Mouse (Mus musculus) left cerebral cortex, postnatal 4 days (tissue): ENCODE data around the gene Acadsb. TPM values are rescaled to one million over a fixed set of nuclear protein-coding genes. Genes with fewer than 3 reads are reported as not detected.
"Not testable (repeated sequence)": the region's sequence is repeated elsewhere in the genome, so short reads cannot be mapped to it uniquely, and the experiment has no call there.

ENCODE experiments used
- DNase-seq: peaks from one replicate; pipeline ENCODE4 v3.0.0-alpha.2; 2022
- intact Hi-C: fragments of 180-260 bp; cut with DNase I; formaldehyde crosslinking; loops from one replicate; pipeline ENCODE4 v1.15.1; 2025
- total RNA-seq, 2 experiments: library from RNA; stranded (reverse); gene quantifications; 2 replicates each; pipeline ENCODE4 v1.2.3; 2021

The Acadsb gene
- total RNA-seq, result 10 to 100 TPM; 81.7 to 88.6 TPM

GRCm38 (mm10) chr7:131410416-131411058 lies at the start of gene Acadsb, which contains the start of gene Ikzf5:
Gene Acadsb (plus strand): TSS chr7:131410601.
Gene Ikzf5 (minus strand): TSS chr7:131410521.
- peak; percentile 99 for DNase-seq
- intact Hi-C loops, result no loop called here

DNA sequence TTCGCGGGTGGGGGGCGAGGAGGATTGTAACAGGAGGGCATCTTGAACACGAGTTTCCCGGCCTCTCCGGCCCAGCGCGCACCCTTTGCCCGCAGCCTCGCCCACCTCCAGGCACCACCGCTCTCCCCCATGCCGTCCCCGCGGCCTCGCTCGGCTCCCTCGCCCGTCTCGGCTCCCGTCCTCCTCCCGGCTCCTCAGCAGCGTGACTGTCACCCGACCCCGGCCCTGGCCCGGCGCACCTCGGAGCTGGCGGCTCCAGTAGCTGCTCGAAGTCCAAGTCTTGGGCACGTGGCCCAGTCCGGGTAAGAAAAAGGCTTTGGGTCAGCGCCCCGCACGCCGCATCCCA lies 48.2 kb upstream of the Acadsb start:
- intact Hi-C loops, result no loop called here
- no peak for DNase-seq

- intact Hi-C loops, result no loop called here
- peak; percentile 97 for DNase-seq
Observed at GRCm38 (mm10) chr7:131362615-131363300, 47.6 kb upstream of the Acadsb start, which contains the start of gene 2310057M21Rik. Gene 2310057M21Rik (minus strand): TSS chr7:131362759.

- DNase-seq, result no peak
- intact Hi-C loops, result no loop called here
Observed at GRCm38 (mm10) chr7:131364131-131364530, 46.3 kb upstream of the Acadsb start.

DNA sequence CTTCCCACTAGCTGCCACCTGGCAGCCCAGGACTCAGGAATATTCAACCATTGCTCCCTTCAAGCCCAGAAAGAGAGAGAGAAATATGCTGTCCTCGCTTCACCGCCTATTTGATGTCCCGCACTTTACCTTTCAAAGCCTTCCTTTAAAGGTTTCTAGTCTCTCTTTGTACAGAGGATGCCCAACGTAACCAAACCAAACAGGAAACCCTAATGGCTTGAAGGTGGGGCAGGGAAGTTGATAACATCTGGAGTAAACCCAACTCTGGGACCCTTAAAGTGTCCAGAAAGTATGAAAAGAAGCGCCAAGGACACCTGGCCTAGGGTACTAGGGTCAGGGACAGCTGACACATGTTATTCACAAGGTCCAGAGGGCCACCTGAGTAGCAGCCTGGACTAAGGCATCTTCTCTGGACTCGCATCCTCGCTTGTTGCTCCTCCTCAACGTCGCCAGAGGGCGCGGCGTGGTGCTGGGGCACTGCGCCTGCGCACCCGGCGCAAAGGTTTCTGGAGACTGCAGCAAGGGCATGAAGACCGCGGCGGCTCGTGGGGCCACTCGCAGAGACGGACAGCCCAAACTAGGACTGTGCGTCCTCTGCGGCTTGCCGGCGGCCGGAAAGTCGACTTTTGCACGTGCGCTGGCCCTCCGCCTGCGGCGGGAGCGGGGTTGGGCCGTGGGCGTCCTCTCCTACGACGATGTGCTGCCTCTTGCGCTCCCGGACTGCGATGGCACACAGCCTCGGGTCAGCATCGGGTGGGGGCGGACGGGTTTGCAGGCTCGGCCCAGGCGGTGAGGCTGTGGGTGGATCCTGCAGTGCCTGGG lies 39.5 kb upstream of the Acadsb start, which contains the start of gene Pstk:
Pstk (plus strand) TSS at position 494 of the 822 bp plus-strand sequence.
- intact Hi-C loops, result no loop called here

DNA sequence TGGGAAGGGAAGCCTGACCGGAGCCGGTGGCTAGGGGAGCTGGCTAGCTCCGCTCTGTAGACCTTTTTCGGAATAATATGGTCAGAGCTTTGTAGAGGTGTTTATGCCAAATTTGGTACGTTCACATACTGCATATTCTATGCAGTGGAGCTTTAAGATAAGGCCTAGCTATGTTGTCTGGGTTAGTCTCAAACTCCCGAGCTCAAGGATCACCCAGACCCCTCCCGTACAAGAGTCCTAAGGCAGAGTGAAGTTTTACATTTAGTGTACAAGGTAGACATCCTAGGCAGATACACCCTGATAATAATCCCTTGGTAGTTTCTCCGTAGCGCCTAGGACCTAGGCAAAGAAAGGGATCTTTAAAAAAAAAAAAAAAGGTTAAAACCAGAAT lies 38.9 kb upstream of the Acadsb start:
- intact Hi-C loops, result no loop called here

More for the DNA sequence above, 39.5 kb upstream of the Acadsb start, which contains the start of gene Pstk:
- peak; percentile 89 for DNase-seq

DNA sequence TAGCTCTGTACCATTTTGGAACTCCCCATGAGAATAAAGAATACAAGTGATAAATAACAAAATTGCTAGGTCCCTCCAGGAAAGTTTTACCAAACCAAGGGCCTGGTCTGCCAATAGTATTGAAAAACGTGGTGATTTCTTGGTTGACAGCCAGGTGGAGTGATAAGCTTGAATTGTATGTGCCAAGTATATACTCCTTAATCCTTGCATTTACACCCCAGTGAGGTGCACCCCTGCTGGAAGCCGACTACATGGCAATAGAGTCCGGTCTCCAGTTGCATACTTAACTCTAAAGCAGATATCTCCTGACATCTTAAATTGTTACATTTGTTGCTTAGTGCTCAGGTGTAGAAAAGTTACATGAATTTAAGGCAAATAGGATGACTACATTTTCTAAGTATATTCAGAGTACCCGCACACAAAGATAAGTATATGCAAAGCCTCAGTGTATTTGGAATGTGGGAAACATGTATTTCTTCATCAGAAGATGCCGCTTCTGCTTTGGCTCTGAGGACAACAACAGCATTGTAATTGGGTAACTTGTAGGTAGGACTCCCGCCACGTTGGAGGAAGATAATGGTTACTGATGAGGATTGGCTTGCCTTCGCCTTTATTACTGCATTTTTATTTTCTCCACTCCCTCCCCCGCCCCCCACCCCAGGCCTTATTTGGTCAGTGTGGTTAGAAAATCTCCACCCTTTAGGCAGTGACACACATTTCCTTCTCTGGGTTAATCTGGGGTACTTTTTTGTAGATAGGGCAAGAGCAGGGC lies 38.3 kb upstream of the Acadsb start:
- intact Hi-C loops, result no loop called here
- DNase-seq, result no peak

More for the DNA sequence above, 38.9 kb upstream of the Acadsb start:
- no peak for DNase-seq

- DNase-seq, intact Hi-C loops: not testable (repeated sequence)
Observed at GRCm38 (mm10) chr7:131391761-131392160, 18.6 kb upstream of the Acadsb start.

- DNase-seq, result no peak
Observed at GRCm38 (mm10) chr7:131409321-131409987, 947 bp upstream of the Acadsb start.

GRCm38 (mm10) chr7:131409988-131410385 lies 414 bp upstream of the Acadsb start:
- intact Hi-C loops, result no loop called here
- no peak for DNase-seq

More at GRCm38 (mm10) chr7:131409321-131409987, 947 bp upstream of the Acadsb start:
- intact Hi-C loops, result no loop called here

DNA sequence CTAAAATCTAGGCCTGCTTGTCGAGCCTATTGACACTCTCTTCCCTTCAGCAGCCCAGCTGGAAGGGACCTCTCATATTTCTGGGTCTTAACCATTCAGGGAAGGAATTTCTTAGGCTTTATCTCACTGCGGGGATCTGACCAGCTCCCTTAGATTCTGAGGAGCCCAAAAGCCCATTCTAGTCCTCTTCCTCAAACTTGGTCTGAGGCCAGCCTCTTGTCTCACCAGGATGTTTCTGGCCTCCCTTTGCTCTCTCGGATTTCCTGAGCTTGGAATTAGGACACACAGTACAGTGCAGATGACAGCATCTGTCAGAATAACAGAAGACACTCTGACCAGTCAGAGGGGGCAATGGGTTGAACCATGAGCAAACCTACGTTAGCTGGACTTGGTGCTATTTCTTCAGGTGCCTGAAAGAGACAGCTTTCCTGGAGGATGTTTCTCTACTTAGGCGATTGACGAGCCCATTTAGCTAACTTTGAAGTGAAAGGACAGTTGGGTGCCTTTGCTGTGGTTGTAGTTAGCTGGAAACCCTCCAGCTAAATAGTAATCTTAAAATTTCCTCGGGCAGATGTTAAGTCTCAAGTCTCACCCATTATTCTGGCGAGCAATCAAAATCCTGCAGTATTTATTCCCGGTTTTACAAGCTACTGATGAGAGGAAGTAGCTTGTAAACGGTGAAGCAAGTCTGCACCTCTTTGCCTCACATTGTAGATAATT lies 980 bp downstream of the Acadsb start:
- DNase-seq, result no peak
- intact Hi-C loops, result no loop called here

DNA sequence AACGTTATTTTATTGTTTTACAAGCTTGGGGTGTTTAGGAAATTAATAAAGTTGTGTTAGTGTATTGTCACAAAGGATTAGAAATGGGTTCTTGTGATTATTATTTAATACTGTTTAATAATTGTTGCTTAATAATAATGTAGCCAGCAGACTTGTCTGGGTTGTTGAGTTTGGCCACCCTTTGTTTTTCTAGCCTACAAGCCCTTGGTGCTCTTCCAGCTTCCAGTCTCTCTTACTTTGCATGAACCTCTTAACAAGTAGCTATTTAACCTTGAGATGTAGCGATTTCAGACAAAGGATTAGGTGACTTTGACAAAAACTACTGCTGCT lies 1.5 kb downstream of the Acadsb start:
- no peak for DNase-seq
- intact Hi-C loops, result no loop called here

DNA sequence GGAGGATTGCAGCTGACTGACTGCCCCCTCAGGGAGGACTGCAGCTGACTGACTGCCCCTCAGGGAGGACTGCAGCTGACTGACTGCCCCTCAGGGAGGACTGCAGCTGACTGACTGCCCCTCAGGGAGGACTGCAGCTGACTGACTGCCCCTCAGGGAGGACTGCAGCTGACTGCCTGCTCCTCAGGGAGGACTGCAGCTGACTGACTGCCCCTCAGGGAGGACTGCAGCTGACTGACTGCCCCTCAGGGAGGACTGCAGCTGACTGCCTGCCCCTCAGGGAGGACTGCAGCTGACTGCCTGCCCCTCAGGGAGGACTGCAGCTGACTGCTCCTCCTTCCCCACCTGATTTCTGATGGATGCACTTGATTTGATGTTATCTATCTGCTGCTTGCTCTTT lies 6.3 kb downstream of the Acadsb start:
- intact Hi-C loops, result not testable (repeated sequence)

DNA sequence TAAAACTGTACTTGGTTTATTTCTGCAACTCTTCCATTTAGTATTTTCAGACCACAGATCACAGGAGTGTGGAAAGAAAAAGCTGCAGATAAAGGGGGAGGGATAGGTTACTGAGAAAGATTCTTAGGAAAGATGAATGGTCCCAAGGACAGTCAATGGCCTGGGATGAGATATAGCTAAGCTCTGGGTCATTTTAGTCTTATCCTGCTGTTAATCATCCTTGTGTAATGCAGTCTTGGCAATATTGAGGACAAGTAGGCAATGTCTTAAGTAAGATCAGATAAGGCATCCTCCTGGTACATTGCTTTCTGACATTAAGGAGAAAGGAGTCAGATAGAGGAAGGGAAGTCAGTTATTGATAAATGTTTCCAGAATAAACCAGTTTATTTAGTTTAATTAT lies 7.2 kb downstream of the Acadsb start:
- DNase-seq, result no peak
- intact Hi-C loops, result no loop called here

More for the DNA sequence above, 6.3 kb downstream of the Acadsb start:
- not testable (repeated sequence) for DNase-seq

DNA sequence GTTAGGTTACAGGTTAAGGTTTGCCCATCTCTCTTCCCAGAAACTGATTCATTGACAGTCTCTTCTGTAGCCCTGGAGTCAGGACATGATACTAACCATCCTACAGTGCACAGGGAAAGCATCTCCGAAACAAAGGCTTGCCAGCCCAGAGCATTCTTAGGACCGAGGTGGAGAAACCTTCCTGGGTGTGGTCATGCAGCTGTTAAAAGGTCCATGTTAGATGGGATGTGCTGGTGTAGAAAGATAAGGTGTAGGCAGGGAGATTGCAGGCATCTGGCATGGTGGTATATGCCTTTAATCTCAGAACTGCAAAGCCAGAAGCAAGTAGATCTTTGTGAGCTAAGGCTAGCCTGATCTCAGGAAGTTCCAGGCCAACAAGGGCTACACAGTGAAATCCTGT lies 14.5 kb downstream of the Acadsb start:
- intact Hi-C loops, result no loop called here
- no peak for DNase-seq

DNA sequence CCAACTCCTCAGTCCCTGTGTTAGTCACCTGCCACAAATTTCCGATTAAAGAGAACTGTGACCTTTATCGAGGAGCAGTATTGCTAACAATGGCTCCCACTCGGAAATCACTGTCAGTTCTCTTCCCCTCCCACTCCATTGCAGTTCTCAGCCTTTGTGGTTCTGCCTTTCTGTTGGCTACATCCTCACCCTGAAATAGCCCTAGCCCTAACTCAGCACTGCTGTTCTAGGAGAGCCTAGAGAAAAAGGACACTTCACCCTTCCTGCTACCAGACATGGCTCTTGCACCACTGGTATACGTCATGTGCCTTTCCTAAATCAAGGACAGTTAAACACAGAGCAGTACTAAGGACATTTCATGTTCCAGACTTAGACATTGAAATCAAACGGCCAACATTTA lies 16.9 kb downstream of the Acadsb start:
- intact Hi-C loops, result no loop called here
- no peak for DNase-seq

GRCm38 (mm10) chr7:131432244-131432643 lies 21.8 kb downstream of the Acadsb start:
- intact Hi-C loops, result loop anchor here (10.0 kb wide), 1 partner anchor 103 kb away; no protein-coding TSS in a partner anchor

DNA sequence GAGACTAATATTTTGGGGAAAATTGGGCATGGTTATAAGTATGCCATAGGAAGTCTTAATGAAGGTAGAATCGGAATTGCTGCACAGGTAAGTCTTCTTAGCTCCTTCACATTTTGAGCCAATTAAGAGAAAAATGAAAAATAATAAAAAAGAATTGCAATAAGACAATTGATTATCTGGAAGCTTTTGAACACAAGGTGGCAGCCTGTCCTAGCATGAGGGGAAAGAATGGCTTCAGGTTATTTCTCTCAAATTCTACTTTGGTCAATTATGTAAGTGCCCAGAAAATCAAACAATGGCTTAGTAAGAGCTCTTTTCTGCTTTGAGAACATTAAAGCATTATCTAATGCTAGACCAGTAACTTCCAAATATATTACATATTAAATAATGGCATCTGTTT lies 23.9 kb downstream of the Acadsb start:
- intact Hi-C loops, result loop anchor here (2.0 to 10.0 kb wide), 2 partner anchors 101 to 445 kb away; no protein-coding TSS in a partner anchor
- no peak for DNase-seq

More at GRCm38 (mm10) chr7:131432244-131432643, 21.8 kb downstream of the Acadsb start:
- peak; percentile 41 for DNase-seq

- no peak for DNase-seq
- intact Hi-C loops, result loop anchor here (10.0 kb wide), 1 partner anchor 98 kb away; no protein-coding TSS in a partner anchor
Observed at GRCm38 (mm10) chr7:131437051-131437450, 26.6 kb downstream of the Acadsb start.
